In the genomic region with DNA sequence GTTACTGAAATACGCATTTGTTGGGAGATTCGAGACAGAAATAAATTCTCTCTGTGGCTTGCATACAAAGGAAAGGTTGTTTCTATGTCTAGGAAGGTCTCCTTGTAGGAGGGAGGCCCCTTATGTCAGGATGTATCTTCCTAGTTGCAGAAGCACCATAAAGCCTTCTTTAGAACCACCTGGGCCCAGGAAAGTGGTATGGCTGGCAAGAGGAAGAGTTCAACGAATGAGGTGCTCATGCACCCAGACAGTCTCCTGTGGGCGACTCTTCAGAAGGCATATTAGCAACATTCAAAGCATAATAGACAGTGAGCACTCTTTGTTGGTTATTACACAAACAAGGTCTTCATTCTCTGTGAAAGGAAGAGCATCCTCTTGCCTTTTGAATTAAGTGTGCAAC, we compare ENCODE assay signal across 10 mouse cellular contexts. TPM values are rescaled to one million over a fixed set of nuclear protein-coding genes. Genes with fewer than 3 reads are reported as not detected.
DNase-seq lines count a peak whose midpoint lies in the region; ATAC-seq and TF ChIP-seq lines count a peak whose summit lies in the region.
"Had no signal": no experiment of that assay in that cellular context is flagged by ENCODE, and none has a peak within 500 bp of the region (broad histone marks: within the 10 kb centered on the region; RNA-seq: fewer than 3 reads in every experiment).

No protein-coding gene starts in this region.

- WGBS in cerebellum, adult 2 months, result 37% methylated on average over 4 of the region's 4 CpGs
- 36% methylated on average over 4 of the region's 4 CpGs for WGBS in hindbrain, embryonic 12.5 days
- WGBS in neural tube, embryonic 13.5 days, result 29% methylated on average over 4 of the region's 4 CpGs

- TF ChIP-seq CTCF in cerebellum, adult 2 months (IDR thresholded peaks at IDR 0.05; ENCODE audit: borderline replicate concordance, insufficient read depth, low read depth, low read length), result no peak
- TF ChIP-seq CTCF in layer of hippocampus, adult 2 months (conservative IDR thresholded peaks at IDR 0.05), result no peak; the same call in 1 of the 2 replicates

- no peak for DNase-seq in cerebellum, adult 2 months
- no peak for DNase-seq in cerebellum, postnatal 14 days
- DNase-seq in layer of hippocampus, adult 2 months (ENCODE audit: low spot score in 2 of 2), result no peak
- no peak for DNase-seq in layer of hippocampus, adult 18-20 months (ENCODE audit: low spot score in 2 of 2)
- DNase-seq in spleen, postnatal 36 days (ENCODE audit: low spot score in 2 of 2), result no peak
- DNase-seq in adrenal gland, postnatal 25 days, result no peak
- DNase-seq: liver, postnatal 0 days had no signal

- no peaks in the 10 kb centered on the region for H3K36me3 ChIP-seq in hindbrain, embryonic 12.5 days
- H3K36me3 ChIP-seq in neural tube, embryonic 13.5 days, result no peaks in the 10 kb centered on the region

- no peaks in the 10 kb centered on the region; the same call in 1 of the 2 replicates for H3K4me1 ChIP-seq in cerebellum, adult 2 months (ENCODE audit: control insufficient read depth, insufficient read depth, low read length)
- H3K4me1 ChIP-seq in hindbrain, embryonic 12.5 days, result peaks cover 12% of the 10 kb centered on the region
- H3K4me1 ChIP-seq in neural tube, embryonic 13.5 days (replicated peaks), result peaks cover 24% of the 10 kb centered on the region

- TF ChIP-seq POLR2A in cerebellum, adult 2 months (IDR thresholded peaks at IDR 0.05; ENCODE audit: borderline replicate concordance, insufficient read depth, low read length), result no peak

- H3K4me3 ChIP-seq in cerebellum, adult 2 months (replicated peaks; ENCODE audit: insufficient read depth, low read depth, low read length), result peak overlapping the region; percentile 68
- peak overlapping the region; percentile 65 for H3K4me3 ChIP-seq in layer of hippocampus, adult 2 months
- peak overlapping the region; percentile 37 for H3K4me3 ChIP-seq in hindbrain, embryonic 12.5 days
- peak overlapping the region; percentile 44 for H3K4me3 ChIP-seq in neural tube, embryonic 13.5 days

- H3K27me3 ChIP-seq in cerebellum, adult 2 months (ENCODE audit: control insufficient read depth, insufficient read depth, low read length), result no peaks in the 10 kb centered on the region
- H3K27me3 ChIP-seq in hindbrain, embryonic 12.5 days, result peaks cover 14% of the 10 kb centered on the region
- peaks cover 11% of the 10 kb centered on the region; the same call in 1 of the 2 replicates for H3K27me3 ChIP-seq in neural tube, embryonic 13.5 days

- peak overlapping the region; percentile 59 for H3K4me2 ChIP-seq in hindbrain, embryonic 12.5 days (replicated peaks)
- H3K4me2 ChIP-seq in neural tube, embryonic 13.5 days, result peak overlapping the region; percentile 66

- H3K9ac ChIP-seq in hindbrain, embryonic 12.5 days, result no peak overlapping the region
- peak overlapping the region; percentile 72 for H3K9ac ChIP-seq in neural tube, embryonic 13.5 days
- H3K9ac ChIP-seq: liver, postnatal 0 days had no signal

- H3K9me3 ChIP-seq in hindbrain, embryonic 12.5 days (replicated peaks), result no peaks in the 10 kb centered on the region
- no peaks in the 10 kb centered on the region for H3K9me3 ChIP-seq in neural tube, embryonic 13.5 days

- no peak for ATAC-seq in hindbrain, embryonic 12.5 days (ENCODE audit: low FRiP score)
- ATAC-seq in neural tube, embryonic 13.5 days (ENCODE audit: low read depth), result 0 out of 2 replicates have a peak, but pooled peaks have one; percentile 3
- ATAC-seq: liver, postnatal 0 days had no signal

- H3K27ac ChIP-seq in cerebellum, adult 2 months (ENCODE audit: insufficient read depth, low read length), result peak overlapping the region; percentile 76
- peak overlapping the region; percentile 97 for H3K27ac ChIP-seq in layer of hippocampus, adult 2 months
- H3K27ac ChIP-seq in hindbrain, embryonic 12.5 days, result peak overlapping the region; percentile 79
- peak overlapping the region; percentile 87 for H3K27ac ChIP-seq in neural tube, embryonic 13.5 days (replicated peaks)

RNA-seq across cellular contexts. Expression of a gene that starts 1.0 kb away (rescaled TPM):
- 10.2 and 11.7 TPM in 2 replicates for polyA plus RNA-seq in cerebellum, adult 2 months (2012; rRNA removed)
- total RNA-seq in layer of hippocampus, adult 2 months (2021), result 1 to 10 TPM; 7.7 TPM
- 1 to 10 TPM; 7.9 to 8.4 TPM for total RNA-seq in layer of hippocampus, adult 18-20 months (2021)
- 1.3 and 1.5 TPM in 2 replicates for polyA plus RNA-seq in hindbrain, embryonic 12.5 days (2016; fragmentation: Nextera tagmentation; extraction: Ambion mirVana)
- polyA plus RNA-seq in neural tube, embryonic 13.5 days (2015; fragmentation: Nextera tagmentation; extraction: Ambion mirVana), result 1.3 and 1.7 TPM in 2 replicates
- 0.48 and 0.67 TPM in 2 replicates for total RNA-seq in adrenal gland, postnatal 25 days (2021)
- total RNA-seq: common myeloid progenitor, adult 5-6 weeks had no signal
- polyA plus RNA-seq: liver, postnatal 0 days had no signal
